Mouse (Mus musculus) macrophage (primary cell): ENCODE results near the gene Tapbp. TPM values are rescaled to one million over a fixed set of nuclear protein-coding genes. Genes with fewer than 3 reads are reported as not detected.
"Not testable (repeated sequence)": the region's sequence is repeated elsewhere in the genome, so short reads cannot be mapped to it uniquely, and the experiment has no call there.

Experiments used
- H3K27ac ChIP-seq: fragments of 350-480 bp; formaldehyde crosslinking; 2 replicates; pipeline ENCODE4 v1.9.0; 2021
- H3K36me3 ChIP-seq: fragments of 350-480 bp; formaldehyde crosslinking; 2 replicates; pipeline ENCODE4 v1.9.0; 2021; ENCODE audit errors: inconsistent target
- H3K4me3 ChIP-seq: fragments of 350-480 bp; formaldehyde crosslinking; 2 replicates; pipeline ENCODE4 v1.9.0; 2021; ENCODE audit errors: inconsistent target
- H3K79me2 ChIP-seq: fragments of 350-480 bp; formaldehyde crosslinking; 2 replicates; pipeline ENCODE4 v1.9.0; 2021; ENCODE audit errors: inconsistent target
- WGBS: methylation state at CpG from one replicate; pipeline ENCODE4 v1.1.7; 2026; ENCODE audit warnings: inconsistent platforms; ENCODE audit not compliant: missing documents; 5-methylcytosine and 5-hydroxymethylcytosine counted together
- polyA plus RNA-seq: library from polyadenylated mRNA; stranded (reverse); fragments of 250-400 nt; gene quantifications from 3 replicates; pipeline ENCODE4 v1.2.4, GENCODE M21; 2018; ENCODE audit warnings: inconsistent platforms

Tapbp gene
- polyA plus RNA-seq, 1 experiment from 2014 or later: 235 TPM

DNA sequence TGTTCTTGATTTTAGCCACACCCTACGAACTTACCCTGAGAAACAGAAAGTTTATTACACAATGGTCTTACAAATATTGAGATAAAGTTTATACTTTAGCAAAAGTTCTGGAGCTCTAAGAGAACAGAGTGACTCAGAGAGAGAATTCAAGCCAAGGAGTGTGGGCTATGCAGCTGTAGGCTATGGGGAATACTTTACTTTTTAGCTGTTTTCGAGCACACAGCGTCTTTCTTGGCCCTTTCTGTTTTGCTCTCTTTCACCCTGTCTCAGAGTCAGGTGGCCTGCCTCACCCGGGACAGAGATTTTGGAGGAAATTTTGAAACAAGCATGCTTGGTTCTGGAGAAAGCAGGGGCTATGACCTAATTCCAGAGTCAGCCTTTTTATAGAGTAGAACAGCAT is 17.5 kb upstream of the Tapbp start:
- not testable (repeated sequence) for H3K79me2 ChIP-seq, H3K4me3 ChIP-seq, H3K27ac ChIP-seq, H3K36me3 ChIP-seq
- 86% methylated on average over 3 of the region's 4 CpGs for WGBS

DNA sequence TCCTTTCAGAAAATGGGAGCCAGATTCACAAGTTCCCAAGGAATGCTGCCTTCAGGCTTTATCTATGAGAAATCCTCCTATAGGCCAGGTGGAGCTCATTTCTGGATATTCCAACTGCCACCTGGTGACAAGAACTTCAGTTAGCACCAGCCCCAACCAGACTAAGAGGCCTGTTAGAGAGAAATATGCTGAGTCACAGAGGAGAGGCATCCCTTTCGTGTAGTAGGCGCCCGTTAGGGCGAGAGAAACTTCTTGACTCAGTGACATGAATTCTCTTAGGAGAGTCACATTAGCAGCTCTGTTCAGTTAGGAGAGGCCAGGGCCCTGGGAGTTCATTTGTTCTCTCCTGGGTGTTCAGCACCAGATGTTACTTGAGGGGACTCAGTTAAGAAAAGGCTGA is 16.1 kb upstream of the Tapbp start:
- WGBS: 68% methylated on average over 4 of the region's 4 CpGs
- Histone ChIP-seq H3K36me3 (no peaks in the 10 kb centered on the region), H3K27ac (no peak overlapping the region)

DNA sequence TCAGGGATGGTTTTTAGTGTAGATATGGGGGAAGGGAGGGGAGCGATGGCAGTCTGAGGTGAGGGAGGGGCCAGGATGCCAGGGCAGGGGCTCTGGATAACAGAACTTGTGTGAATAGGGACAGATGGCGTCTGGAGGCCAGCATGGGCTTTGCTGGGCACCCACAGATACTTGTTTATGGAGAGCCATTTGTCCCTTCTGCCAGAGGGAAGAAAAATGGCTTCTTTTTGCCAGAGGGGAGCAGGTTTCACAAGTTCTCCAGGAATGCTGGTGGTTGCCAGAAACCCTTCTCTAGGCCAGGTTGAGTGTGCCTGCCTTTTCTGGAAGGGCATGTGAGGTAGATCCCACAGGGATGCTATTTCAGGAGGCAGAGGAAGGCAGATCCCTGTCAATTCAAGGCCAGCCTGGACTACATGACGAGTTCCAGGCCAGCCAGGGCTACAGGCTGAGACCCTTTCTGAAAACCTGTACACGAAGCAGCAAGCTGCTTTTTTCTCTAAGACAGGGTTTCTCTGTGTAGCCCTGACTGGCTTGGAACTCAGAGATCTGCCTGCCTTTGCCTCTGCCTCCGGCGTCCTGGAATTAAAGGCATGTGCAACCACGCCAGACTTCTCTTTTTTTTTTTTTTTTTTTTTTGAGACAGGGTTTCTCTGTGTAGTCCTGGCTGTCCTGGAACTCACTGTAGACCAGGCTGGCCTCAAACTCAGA is 15.3 kb upstream of the Tapbp start:
- Histone ChIP-seq H3K27ac (no peak overlapping the region), H3K4me3 (no peak overlapping the region), H3K36me3 (no peaks in the 10 kb centered on the region), H3K79me2 (no peaks in the 10 kb centered on the region)
- 72% methylated on average over 7 of the region's 7 CpGs for WGBS

More for the DNA sequence above, 16.1 kb upstream of the Tapbp start:
- Histone ChIP-seq H3K79me2 (no peaks in the 10 kb centered on the region), H3K4me3 (no peak overlapping the region)

DNA sequence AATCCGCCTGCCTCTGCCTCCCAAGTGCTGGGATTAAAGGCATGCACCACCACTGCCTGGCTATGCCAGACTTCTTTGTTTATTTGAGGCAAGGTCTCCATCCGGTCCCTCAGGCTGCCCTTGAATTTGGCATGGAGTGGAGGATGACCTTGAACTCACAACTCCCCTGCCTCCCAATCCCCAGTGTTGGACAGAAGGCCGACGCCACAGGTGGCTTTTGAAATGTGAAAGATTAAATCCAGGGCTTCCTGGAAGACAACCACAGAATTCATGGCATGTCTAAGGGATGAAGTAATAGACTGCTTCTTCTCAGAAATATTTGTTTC is 14.7 kb upstream of the Tapbp start:
- H3K4me3 ChIP-seq: no peak overlapping the region
- no peaks in the 10 kb centered on the region for H3K79me2 ChIP-seq
- H3K27ac ChIP-seq: no peak overlapping the region
- WGBS: 95% methylated on average over 4 of the region's 4 CpGs
- no peaks in the 10 kb centered on the region for H3K36me3 ChIP-seq

DNA sequence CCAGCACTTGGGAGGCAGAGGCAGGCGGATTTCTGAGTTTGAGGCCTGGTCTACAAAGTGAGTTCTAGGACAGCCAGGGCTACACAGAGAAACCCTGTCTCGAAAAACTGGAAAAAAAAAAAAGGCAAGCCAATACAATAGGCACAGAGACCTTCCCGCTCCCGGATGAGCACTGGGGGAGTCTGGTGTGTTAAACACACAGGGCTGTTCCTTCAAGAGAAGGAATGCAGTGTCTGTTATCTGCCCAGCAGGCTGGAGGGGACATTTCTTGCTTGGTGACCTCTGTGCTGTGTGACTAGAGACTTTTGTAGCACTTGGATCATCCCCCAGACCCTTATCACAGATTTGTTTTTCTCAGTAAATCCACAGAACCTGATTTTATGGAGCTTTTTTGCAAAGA is 14.0 kb upstream of the Tapbp start:
- WGBS: 100% methylated on average over 4 of the region's 4 CpGs
- Histone ChIP-seq H3K4me3 (no peak overlapping the region), H3K27ac (peak overlapping the region; percentile 65), H3K36me3 (no peaks in the 10 kb centered on the region), H3K79me2 (no peaks in the 10 kb centered on the region; the same call in 1 of the 2 replicates)

DNA sequence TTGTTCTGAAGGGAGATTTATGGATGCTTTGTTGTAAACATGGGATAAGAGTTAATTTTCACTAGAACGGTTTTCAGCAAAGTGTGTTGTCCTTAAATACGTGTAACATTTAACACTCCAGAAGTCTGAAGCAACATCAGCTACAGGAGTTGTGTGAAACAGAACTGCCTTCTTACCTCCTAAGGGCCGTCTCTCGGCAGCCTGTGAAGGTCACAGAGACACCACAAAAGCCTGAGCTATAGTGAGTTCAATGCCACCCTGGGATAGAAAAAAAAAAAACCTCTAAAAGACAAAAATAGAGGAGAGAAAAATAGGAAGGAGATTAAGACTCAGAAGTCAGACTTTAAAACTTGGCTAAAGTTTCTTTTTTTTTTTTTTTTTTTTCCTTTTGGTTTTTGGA is 13.6 kb upstream of the Tapbp start:
- Histone ChIP-seq H3K4me3 (no peak overlapping the region), H3K27ac (peak overlapping the region; percentile 65), H3K36me3 (no peaks in the 10 kb centered on the region), H3K79me2 (peaks cover 3% of the 10 kb centered on the region; the same call in 1 of the 2 replicates)
- 63% methylated on average over 4 of the region's 4 CpGs for WGBS

DNA sequence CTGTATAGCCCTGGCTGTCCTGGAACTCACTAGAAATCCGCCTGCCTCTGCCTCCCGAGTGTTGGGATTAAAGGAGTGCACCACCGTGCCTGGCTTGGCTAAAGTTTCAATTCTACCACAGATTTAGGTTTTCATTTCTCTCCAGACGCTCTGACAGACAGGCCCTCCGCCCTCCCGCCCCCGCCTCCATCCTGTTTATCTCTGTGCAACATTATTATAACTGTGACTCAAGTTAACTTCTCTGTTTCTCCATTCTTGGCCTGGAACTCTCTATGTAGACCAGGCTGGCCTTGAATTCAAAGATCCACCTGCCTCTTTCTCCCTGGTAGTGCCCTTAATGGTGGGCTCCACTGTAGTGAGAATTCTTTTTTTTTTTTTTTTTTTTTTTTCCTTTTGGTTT is 13.2 kb upstream of the Tapbp start:
- H3K4me3 ChIP-seq: no peak overlapping the region
- peak overlapping the region; percentile 65 for H3K27ac ChIP-seq
- WGBS: 27% methylated on average over 7 of the region's 7 CpGs

DNA sequence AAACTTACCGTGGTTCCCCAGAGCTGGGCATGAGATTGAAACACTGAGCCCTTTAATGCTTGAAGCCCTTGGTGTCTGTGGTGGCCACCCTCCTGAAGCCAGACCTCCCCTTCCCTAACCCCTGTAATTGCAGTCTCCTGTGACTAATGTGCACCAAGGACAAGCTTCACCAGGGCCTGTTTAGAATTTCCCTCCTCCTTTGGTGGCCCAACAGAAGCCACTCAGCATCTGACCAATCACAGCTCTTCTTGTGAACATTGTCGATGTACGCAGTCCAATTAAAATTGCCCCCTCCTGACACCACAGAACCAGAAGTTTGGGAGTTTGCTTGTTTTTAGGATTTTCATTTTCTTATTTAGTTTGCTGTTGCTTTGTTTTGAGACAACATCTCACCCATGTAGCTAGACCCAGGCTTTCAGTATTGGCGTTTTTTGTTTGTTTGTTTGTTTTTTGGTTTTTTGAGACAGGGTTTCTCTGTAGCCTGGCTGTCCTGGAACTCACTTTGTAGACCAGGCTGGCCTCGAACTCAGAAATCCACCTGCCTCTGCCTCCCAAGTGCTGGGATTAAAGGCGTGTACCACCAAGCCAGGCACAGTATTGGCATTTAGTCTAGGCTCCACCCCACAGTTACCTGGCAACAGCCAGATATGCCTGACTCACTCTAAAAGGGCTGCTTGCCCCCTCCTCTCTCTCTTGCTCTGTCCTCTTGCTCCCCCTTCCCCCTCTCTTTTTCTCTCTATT is 11.6 kb upstream of the Tapbp start:
- not testable (repeated sequence) for H3K36me3 ChIP-seq, H3K4me3 ChIP-seq
- 83% methylated on average over 6 of the region's 6 CpGs for WGBS
- H3K79me2 ChIP-seq: peaks cover 17% of the 10 kb centered on the region; the same call in 1 of the 2 replicates
- H3K27ac ChIP-seq: peak overlapping the region; percentile 65

More for the DNA sequence above, 13.2 kb upstream of the Tapbp start:
- Histone ChIP-seq H3K36me3 (no peaks in the 10 kb centered on the region), H3K79me2 (peaks cover 6% of the 10 kb centered on the region; the same call in 1 of the 2 replicates)

DNA sequence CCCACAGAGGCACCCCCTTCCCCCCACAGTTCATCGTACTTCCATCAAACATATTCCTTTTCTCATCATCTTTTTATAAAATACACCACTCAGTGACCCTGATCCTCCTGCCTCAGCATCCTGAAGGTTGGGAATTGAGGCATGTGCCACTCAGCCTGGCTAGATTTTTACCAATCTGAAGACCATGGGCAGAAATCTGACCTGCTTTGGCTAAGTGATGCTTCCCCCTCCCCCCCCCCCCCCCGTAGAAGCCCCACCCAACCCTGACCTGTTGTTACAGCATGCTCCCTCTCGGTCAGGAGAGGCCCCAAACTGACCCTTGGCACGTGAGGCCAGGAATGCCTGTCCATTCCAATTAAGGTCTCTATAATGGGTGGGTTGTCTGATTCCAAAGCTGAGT is 10.9 kb upstream of the Tapbp start, which contains the start of gene Platr17:
TSS of gene Platr17 (plus strand) at position 301 of the 400 bp plus-strand sequence.
- not testable (repeated sequence) for H3K4me3 ChIP-seq, H3K36me3 ChIP-seq
- Histone ChIP-seq H3K27ac (0 out of 2 replicates have a peak within 1 kb of the TSS, but pooled peaks have one; percentile 65), H3K79me2 (peaks cover 17% of the 10 kb centered on the region; the same call in 1 of the 2 replicates)
- 64% methylated on average over 3 of the region's 4 CpGs for WGBS

DNA sequence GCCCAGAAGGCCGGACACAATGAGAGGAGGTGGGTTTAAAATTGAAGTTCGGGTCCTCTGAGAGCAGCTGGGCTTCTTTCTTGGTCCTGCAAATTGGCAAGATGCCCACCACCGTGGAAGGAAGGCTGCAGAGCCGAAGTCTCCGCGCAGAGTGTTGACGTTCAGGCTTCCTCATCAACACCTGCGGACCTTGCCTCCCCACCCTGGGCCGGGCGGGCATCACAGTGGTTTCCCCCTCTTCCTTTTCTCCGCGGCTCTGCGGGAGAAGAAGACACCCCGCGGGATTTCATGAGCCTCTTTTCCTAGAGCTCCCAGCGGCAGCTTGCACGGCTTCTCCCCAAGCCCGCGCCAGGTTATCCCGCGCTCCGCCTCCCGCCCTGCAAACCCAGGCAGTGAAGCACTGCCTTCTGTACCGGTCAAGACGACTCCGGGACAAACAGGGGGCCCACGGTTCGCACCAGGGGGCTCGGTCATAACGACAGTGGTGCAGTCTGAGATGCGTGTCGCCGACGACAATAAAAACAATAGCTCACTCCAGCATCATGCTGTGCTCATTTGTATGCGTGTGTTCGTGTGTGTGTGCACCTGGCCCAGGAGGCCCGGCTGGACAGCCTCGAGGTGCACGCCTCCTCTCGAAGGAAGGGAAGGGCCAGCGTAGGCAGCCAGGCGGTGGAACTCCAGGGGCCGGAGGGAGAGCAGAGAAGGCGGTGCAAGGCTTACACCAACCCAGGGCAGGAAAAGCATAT is 7.2 kb upstream of the Tapbp start:
- Histone ChIP-seq H3K36me3 (peaks cover 23% of the 10 kb centered on the region; the same call in 1 of the 2 replicates), H3K4me3 (peak overlapping the region; percentile 70), H3K79me2 (peaks cover 53% of the 10 kb centered on the region), H3K27ac (peak overlapping the region; percentile 51)
- under 1% methylated on average over 42 of the region's 44 CpGs for WGBS

DNA sequence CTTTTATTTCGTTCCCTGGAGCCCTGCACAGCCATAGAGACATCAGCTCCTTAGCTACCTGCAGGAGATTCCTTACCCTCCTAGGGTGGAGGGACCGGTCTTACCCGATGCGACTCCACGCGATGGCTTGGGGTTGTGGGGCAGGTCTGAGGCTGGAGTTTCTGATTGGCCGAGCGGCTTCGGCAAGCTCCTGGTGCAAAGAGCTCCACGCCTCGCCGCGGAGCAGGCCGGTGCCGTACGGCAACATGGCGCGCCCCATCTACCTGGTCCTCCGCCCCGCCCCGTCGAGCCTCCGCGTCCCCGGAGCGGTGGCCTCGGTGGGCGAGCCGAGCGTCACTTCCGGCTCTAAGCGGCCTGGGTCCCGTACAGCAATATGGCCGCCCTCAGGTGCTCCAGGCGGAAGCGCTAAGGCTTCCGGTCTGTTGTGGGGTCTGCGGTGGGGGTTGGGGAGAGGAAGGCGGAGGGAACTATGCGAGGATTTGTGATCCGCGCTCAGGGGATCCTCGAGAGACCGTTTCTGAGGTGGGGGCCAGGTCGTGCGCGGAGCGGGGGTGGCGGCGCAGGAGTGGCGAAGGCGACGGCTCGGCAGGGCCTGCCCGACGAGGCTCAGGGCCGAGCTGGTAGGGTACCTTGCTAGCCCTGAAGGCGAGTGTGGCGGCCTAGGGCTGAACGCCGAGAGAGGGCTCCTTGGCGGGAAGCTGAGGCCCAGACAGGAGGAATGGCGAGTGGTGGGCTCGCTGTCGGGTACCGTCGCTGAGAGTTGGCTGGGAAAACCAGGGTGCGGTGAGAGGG is 6.4 kb upstream of the Tapbp start, which contains the start of gene Daxx:
TSS of gene Daxx (plus strand) at position 338 of the 792 bp plus-strand sequence.
- H3K4me3 ChIP-seq: peak within 1 kb of the TSS; percentile 95
- peaks cover 61% of the 10 kb centered on the region for H3K79me2 ChIP-seq
- H3K27ac ChIP-seq: peak within 1 kb of the TSS; percentile 93
- under 1% methylated on average over 68 of the region's 68 CpGs for WGBS
- H3K36me3 ChIP-seq: peaks cover 31% of the 10 kb centered on the region; the same call in 1 of the 2 replicates

DNA sequence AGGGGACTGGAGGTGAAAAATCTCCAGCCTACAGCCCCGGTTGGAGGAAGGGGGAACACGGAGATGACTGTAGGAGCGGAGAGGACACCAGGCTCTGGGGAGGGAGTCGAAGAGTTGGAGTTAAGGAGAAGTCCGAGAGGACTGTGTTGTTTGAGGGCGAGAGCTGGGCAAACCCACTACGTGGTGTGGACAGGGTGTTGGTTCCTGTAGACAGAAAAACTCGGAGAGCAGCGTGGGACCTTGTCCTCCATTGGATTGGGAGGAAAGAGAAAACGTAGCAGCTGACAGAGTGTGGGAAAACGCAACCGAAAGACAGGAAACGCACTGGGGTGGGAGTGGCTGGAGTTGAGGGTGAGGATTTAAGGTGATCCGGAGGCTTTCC is 5.8 kb upstream of the Tapbp start:
- WGBS: 3% methylated on average over 14 of the region's 14 CpGs
- H3K79me2 ChIP-seq: peaks cover 67% of the 10 kb centered on the region
- H3K36me3 ChIP-seq: peaks cover 37% of the 10 kb centered on the region; the same call in 1 of the 2 replicates

DNA sequence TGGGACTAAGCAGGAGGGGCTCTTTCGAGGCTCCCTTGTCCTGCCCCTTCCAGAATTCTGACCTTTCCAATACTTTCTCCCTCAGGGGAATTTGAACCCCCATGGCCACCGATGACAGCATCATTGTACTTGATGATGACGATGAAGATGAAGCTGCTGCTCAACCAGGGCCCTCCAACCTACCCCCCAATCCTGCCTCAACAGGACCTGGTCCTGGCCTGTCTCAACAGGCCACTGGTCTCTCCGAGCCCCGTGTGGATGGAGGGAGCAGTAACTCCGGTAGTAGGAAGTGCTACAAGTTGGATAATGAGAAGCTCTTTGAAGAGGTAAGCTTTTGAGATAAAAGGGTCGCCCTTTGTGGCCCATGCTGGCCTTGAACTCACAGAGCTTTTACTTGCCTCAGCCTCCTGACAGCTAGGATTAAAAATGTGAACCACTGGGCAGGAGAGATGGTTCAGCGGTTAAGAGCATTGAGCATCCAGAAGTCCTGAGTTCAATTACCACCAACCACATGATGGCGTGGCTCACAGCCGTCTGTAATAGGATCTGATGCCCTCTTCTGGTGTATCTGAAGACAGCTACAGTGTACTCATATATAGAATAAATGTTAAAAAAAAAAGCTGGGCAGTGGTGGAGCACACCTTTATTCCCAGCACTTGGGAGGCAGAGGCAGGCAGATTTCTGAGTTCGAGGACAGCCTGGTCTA is 5.2 kb upstream of the Tapbp start:
- peaks cover 41% of the 10 kb centered on the region; the same call in 1 of the 2 replicates for H3K36me3 ChIP-seq
- H3K27ac ChIP-seq: peak overlapping the region; percentile 93
- 41% methylated on average over 11 of the region's 11 CpGs for WGBS

More for the DNA sequence above, 5.8 kb upstream of the Tapbp start:
- Histone ChIP-seq H3K4me3 (peak overlapping the region; percentile 95), H3K27ac (peak overlapping the region; percentile 93)

More for the DNA sequence above, 5.2 kb upstream of the Tapbp start:
- Histone ChIP-seq H3K79me2 (peaks cover 70% of the 10 kb centered on the region), H3K4me3 (peak overlapping the region; percentile 95)
